ENCODE assay signal across 24 mouse cellular contexts in genomic region chr12:81245411-81245810, GRCm38 (mm10).
DNase-seq lines count a peak whose midpoint lies in the region; ATAC-seq lines count a peak whose summit lies in the region.
"Had no signal": no experiment of that assay in that cellular context is flagged by ENCODE, and none has a peak within 500 bp of the region (broad histone marks: within the 10 kb centered on the region; RNA-seq: fewer than 3 reads in every experiment).

No protein-coding gene starts in this region.

- DNase-seq in cerebellum, adult 9-10 months = peak; percentile 42
- DNase-seq in cerebellum, adult 8-10 months = no peak
- no peak for DNase-seq in lung, postnatal 14 days
- peak; percentile 73 for DNase-seq in gastrocnemius, adult 18-20 months (ENCODE audit: low spot score)
- DNase-seq in gastrocnemius, postnatal 25 days = peak; percentile 62
- no peak for DNase-seq in adrenal gland, adult 18-20 months (ENCODE audit: low spot score in 2 of 2)
- DNase-seq in yolk sac, embryonic 10.5 days (ENCODE audit: low spot score) = no peak
- DNase-seq: adrenal gland, postnatal 36 days; cerebellum, adult 11 months; kidney, postnatal 25 days; layer of hippocampus, postnatal 36 days; retina, postnatal 1 day; right cerebral cortex, postnatal 25 days; thymus, postnatal 14 days had no signal

- no peaks in the 10 kb centered on the region for H3K9me3 ChIP-seq in lung, embryonic 15.5 days
- H3K9me3 ChIP-seq: embryonic facial prominence, embryonic 15.5 days; forebrain, embryonic 15.5 days; limb, embryonic 12.5 days; midbrain, embryonic 10.5 days had no signal

- 46% methylated on average over 6 of the region's 6 CpGs for WGBS in lung, embryonic 15.5 days

- no peak overlapping the region for H3K4me2 ChIP-seq in lung, embryonic 15.5 days
- H3K4me2 ChIP-seq: embryonic facial prominence, embryonic 15.5 days; forebrain, embryonic 15.5 days; heart, embryonic 11.5 days; limb, embryonic 12.5 days had no signal

- no peak for ATAC-seq in lung, embryonic 15.5 days (ENCODE audit: borderline replicate concordance, extremely low read depth, low FRiP score, low TSS enrichment)
- ATAC-seq: CD4-positive, CD25-positive, alpha-beta regulatory T cell, adult 4 months; forebrain, embryonic 15.5 days; hindbrain, postnatal 0 days; intestine, postnatal 0 days had no signal

- H3K4me1 ChIP-seq in lung, embryonic 15.5 days = 0 out of 2 replicates have a peak, but pooled peaks cover 4% of the 10 kb centered on the region
- H3K4me1 ChIP-seq: embryonic facial prominence, embryonic 15.5 days; limb, embryonic 12.5 days; midbrain, embryonic 10.5 days had no signal

- H3K27ac ChIP-seq in lung, embryonic 15.5 days = 0 out of 2 replicates have a peak overlapping the region, but pooled peaks have one; percentile 19
- H3K27ac ChIP-seq: embryonic facial prominence, embryonic 15.5 days; forebrain, embryonic 15.5 days; hindbrain, postnatal 0 days; limb, embryonic 12.5 days; liver, embryonic 14.5 days; midbrain, embryonic 10.5 days had no signal

- no peaks in the 10 kb centered on the region for H3K36me3 ChIP-seq in lung, embryonic 15.5 days
- H3K36me3 ChIP-seq: embryonic facial prominence, embryonic 15.5 days; forebrain, embryonic 15.5 days; limb, embryonic 12.5 days; midbrain, embryonic 10.5 days had no signal

- no peak overlapping the region for H3K9ac ChIP-seq in lung, embryonic 15.5 days
- H3K9ac ChIP-seq: embryonic facial prominence, embryonic 15.5 days; forebrain, embryonic 15.5 days; limb, embryonic 12.5 days; liver, embryonic 14.5 days had no signal

- H3K4me3 ChIP-seq in lung, embryonic 15.5 days = no peak overlapping the region
- H3K4me3 ChIP-seq: embryonic facial prominence, embryonic 15.5 days; forebrain, embryonic 15.5 days; limb, embryonic 12.5 days; midbrain, embryonic 10.5 days had no signal

- no peaks in the 10 kb centered on the region for H3K27me3 ChIP-seq in lung, embryonic 15.5 days
- H3K27me3 ChIP-seq: embryonic facial prominence, embryonic 15.5 days; forebrain, embryonic 15.5 days; limb, embryonic 12.5 days had no signal

Comparison
In these comparisons a context has a peak if more than half of its experiments do, and no peak if none do; other contexts are left out.
1. DNase-seq: peak in cerebellum, adult 9-10 months (single experiment), gastrocnemius, adult 18-20 months (single experiment) and gastrocnemius, postnatal 25 days (single experiment); none in cerebellum, adult 8-10 months (single experiment), lung, postnatal 14 days (single experiment), adrenal gland, adult 18-20 months (0 of 2) and yolk sac, embryonic 10.5 days (single experiment).